Mouse (Mus musculus) layer of hippocampus, adult 11-12 months (tissue): Measurements from ENCODE around the gene Fnip1.
A peak's percentile ranks its signal among the peaks of the same experiment; 100 is the strongest.

Experiments used
- DNase-seq: peaks from one replicate; pipeline ENCODE4 v3.0.0; 2022; ENCODE audit warnings: low spot score

Gene Fnip1

DNA sequence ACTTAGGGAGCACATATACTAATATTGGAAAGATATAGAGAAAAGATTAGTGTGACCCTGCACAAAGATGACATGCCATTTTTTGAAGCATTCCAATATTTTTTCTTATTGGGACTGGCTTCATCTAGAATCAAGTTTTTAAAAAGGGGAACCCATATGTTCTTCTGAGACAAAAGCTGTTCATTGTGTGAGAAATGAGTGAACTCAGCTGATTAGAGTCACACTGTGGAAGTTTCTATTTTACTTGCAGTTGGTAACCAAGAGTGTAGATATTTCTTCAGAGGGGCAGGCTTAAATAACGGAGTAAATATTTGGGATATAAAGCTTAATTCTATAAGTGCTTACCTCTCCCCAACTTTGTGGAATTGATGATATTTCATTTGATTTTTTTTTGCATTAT is 20.2 kb downstream of the Fnip1 start:
- DNase-seq: no peak

DNA sequence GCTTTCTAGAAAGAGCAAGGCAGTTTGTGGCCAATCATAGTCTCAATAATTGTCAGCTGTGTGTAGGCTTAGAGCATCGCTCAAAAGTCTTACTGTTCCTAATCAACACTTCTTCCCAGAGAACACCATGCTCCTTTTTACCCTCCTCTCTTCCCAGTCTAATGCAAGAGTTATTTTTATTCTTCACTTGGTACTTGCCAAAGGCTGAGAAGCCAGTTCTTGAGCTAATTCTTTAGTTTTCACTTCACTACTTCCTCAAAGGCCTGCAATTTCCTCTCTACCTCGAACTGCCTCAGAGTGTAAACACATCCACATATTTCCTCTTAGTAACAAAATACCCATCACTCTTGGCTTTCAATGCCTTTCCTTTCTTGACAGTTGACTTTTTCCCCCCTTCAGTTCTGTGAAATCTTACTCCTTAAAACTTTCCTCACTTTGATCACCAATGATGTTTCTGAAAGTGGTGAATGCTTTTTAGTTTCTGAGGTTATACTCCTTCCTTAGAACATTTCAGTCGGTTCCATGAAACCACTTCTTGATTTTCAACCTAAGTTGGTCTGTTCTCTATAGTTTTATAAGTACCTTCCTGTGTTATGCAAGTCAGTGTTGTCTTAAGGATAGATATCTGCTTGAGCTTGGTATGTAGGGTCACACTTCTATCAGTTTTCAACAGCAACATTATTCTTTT is 26.7 kb downstream of the Fnip1 start:
- DNase-seq: no peak

DNA sequence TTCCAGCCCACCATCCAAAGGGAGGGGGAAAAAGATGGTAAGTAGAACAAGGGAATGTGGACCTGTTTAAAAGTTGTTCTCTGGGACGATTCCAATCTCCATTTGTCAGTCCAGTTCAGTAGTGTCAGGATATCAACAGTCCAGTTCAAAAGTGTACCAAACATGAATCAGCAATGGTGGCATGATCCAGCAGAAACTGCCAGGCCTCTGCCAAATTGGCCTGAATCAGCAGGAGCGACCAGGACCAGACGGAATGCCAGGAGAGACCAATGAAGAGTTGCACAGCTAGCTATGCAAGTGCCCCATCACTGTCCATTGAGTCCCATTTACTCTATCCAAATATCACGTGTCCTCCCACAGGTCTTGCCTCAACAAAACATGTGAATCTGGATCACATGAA is 34.2 kb downstream of the Fnip1 start:
- DNase-seq: no peak

DNA sequence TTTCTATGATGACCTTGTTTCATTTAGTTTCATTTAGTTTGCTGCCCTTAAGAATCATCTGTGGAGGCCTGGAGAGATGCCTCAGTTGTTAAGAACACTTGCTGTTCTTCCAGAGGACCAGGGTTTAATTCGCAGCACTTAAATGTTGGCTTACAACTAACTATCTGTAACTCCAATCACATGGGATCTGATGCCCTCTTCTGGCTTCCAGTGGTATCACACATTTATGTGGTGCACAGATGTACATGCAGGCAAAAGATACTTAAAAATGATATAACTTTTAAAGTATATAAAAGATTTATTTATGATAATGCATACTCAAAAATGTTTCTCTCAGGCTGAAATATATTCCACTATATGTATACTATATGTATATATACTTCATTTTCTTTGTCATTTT is 40.4 kb downstream of the Fnip1 start:
- DNase-seq: no peak

DNA sequence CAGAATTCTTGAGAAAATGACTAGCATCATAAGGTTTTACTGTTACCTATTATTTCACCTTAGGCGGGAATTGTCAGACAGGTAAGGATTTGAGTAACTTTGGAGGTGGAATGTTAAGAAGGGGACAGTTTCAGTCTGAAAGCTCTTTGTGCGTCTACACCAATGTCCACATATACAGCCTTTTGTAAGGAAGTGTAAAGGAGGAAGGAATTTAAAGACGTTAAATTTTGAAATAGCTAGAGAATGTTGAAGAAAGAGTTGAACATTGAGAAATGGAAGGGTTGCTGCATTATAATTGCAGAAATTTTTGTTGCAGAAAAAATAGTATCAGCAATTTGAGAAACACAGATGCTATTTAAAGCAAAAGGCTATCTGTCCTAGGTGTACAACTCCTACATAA is 48.0 kb downstream of the Fnip1 start:
- no peak for DNase-seq

DNA sequence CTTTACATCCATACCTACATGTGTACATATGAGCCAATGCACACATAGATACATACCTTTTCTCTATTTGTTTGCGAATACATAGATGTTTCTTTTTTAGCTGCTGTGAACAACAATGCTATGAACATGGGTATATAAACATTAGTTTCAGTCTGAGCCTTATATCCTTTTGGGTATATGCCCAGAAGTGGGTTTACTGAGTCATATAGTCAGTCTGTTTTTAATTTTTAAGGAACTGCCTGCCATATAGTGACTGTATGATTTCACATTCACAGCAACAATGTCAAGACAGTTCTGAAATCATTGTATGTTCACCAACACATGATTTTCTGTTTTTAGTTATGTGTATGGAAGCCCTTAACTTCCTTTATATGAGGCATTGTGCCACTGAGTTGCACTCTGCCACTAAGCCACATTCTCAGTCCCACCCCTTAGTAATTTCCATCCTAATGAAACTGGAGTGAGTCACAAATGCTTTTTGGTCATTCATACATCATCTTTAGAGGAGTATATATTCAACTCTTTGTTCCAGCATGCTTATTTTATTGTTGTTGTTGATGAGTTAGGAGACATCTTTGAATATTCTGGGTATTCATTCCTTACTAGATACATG is 54.1 kb downstream of the Fnip1 start:
- no peak for DNase-seq

DNA sequence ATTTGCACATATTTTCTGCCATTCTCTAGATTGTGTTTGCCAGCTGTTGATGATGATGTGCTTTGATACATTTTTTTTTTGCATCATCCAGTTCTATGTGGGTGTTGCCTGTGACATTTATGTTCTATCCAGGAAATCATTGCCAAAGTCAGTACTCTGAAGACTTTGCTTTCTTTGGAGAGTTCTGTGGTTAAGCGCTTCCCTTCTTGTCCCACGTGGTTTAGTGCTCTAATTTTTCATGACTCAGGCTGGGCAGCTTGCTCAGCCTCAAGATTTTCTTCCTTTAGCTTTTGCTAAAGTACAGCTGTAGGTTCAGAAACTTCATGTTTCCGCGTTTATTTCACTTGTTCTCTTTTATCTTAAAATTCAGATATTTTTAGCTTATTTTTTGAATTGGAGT is 54.6 kb downstream of the Fnip1 start:
- no peak for DNase-seq

DNA sequence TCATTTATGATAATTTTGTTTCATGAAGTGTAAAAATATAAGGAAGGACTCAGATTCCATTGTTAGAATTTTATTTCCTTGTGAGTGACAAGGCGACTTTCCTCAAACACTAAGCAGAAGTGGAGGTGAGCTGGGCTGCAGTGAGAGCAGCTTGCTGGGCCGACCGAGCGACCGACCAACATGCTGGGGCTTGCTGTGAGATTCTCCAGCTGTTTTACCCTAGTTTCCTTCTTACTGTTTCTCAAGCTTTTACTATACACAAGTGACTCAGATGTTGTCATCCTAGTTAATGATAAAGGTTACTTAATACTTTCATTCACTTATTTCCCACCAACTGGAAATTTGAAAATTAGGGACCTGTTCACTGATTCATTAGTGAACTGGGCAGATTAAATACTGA is 61.8 kb downstream of the Fnip1 start:
- DNase-seq: no peak

DNA sequence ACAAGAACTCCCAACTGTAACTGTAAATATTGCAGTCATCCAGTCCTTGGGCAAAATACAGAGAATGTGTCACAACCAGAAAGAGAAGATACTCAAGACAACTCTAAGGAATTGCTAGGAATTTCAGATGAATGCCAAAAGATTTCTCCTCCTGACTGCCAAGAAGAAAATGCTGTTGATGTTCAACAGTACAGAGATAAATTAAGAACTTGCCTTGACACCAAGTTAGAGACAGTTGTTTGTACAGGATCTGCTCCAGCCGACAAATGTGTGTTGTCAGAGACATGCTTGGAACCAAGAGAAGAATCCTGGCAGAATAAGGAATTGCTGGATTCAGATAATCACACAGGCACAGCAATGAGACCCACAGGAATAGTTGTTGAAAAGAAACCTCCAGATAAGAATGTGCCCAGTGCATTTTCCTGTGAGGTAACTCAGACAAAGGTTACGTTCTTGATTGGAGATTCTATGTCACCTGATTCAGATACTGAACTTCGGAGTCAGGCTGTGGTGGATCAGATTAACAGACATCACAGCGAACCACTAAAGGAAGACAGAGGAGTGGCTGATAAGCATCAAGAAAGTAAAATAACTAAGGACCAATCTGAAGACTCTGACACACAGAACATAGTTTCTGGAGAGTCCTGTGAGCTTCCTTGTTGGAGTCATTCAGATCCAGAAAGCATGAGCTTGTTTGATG is 64.7 kb downstream of the Fnip1 start:
- no peak for DNase-seq

DNA sequence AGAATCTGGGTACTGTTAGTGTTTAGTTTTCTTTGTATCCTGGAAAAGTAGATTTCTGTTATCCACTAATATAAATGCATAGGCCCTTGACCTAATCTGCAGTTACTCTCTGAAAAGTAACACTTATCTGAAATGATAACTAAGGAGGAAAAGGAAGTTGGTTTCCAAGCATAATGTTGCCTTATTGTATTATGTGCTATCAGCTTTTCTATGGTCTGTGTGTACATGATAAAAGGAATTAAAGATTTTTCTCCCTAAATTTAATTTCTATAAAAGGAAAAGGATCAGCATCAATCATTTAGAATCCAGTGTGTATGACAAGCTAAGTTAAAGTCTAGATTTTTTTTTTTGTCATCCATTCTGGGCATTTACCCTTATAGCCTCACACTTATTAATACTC is 75.6 kb downstream of the Fnip1 start:
- DNase-seq: no peak

DNA sequence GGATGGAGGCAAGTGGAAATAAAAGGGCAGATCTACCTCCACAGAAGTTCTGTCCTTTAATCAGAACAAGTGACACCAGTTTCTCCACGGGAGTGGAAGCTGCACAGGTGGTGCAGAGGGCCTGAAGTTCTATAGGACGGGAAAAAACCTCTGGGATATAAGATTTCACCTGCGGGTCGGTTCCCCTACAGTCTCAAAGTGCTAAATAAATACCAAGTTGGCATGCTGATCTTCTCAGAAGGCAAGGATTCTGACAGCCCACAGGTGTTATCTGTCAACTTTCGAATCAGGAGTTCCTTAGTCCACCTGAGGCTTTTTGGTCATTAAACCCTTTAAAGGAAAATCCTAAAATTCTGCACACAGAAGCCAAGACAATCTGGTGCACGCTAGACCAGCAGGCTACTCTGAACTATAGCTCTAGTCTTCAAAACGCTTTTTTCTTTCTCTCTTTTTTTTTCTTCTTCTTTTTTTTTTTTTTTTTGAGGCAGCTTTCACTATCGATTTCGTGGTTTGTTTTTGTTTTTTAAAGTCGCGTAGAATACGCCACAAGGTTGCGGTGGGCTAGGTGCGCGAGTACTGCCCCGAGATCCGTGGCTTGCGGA is 84.0 kb downstream of the Fnip1 start:
- DNase-seq: no peak

DNA sequence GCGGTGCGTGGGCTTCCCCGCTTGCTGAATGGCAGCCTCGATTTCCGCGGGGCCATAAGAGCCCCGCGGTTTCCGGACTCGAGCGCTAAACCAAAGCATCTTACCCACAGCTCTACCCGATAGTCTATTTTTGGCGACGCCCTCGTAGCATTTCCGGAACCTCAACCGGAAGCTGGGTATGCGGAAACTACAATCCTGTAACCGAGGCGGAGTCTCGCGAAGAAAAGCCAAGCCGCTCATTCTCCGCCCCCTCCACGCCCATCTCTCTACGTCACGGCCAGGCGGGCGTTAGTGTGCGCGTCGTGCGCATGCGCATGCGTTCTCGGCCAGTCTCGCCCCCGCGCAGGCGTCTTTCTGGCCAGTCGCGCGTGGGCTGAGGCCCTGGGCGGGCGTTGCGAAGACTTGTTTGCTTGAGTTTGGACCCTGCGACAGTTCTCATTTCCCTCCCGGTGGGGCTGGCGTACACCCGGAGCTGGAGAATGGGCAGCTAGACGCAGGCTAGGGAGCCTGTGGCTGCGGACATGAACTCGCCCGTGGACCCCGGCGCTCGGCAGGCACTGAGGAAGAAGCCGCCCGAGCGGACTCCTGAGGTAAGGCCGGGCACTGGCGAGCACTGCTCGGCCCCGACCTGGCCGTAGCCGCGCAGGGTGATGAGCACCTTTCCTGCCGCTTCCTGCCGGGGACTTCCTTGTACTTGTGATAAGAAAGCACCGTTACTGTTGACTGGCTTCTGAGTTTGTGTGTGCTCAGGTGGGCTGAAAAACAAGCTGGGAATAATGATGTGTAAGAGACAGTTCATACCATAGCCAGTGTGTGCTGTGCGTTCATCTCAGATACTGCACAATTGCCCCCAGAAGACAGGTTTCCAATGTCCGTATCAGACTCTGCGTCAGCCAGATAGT is 84.8 kb downstream of the Fnip1 start, which contains the start of gene Rapgef6:
TSS of gene Rapgef6 (plus strand) at position 319 of the 902 bp plus-strand sequence.
- DNase-seq: peak; percentile 98

DNA sequence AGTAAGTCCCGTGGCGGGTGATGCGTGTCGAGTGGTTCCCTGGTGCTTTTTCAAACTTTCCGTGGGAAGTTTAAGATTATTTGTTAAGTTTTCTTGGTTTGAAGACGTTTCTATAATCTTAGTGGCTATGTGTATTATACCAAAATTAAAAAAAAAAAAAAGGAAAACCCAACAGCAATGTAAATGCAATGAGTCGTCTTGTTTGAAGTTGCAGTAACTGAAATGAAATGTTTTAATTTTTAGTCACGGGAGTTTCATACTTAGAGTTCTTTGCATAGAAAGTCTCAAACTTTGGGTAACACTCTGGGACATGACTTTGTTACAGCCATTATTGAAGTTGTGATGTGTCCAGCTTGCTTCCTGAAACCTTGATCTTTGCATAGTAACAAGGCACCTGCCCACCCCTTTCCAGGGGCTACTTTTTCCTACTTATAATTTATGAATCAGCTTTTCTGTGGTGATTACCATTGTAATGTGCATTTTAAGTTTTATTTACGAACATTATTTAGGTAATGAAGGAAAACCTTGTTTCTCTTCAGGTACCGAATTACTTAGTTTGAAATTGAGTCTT is 85.5 kb downstream of the Fnip1 start:
- DNase-seq: no peak

DNA sequence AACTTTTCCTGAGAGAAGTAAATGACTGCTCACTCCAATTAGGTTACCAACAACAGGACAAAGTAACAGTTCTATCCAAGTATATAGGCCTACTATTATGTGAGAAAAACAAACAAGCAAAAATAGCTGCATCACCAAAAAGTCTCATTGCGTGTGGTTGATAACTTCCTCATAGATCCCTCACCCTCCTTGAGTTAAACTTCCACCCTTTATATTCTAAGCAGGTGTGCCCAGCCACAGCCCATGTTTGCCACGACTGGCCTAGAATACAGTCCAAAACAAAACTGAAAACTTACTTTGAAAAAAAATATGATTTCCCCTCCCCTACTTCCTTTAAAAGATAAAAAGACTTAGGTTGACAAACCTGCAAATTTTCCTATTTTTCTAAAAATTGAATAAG is 90.0 kb downstream of the Fnip1 start:
- no peak for DNase-seq

DNA sequence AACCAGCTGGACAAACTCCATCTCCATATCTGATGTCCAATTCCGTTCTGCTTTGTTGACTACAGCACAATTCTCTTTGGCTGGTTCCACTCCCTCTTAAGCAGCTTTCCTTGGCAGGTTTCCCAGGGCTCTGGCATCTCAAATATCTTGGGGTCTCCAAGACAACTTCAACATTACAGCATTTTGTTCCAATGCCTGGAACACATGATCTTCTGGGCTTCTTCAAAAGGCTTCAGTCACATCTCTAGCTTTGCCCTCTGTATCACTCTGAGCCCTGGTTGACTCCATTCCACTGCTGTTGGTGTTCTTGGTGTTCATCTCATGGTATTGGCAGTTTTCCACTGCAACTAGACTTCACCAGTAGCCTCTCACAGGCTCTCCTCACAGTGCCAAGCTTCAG is 92.4 kb downstream of the Fnip1 start:
- DNase-seq: no peak

DNA sequence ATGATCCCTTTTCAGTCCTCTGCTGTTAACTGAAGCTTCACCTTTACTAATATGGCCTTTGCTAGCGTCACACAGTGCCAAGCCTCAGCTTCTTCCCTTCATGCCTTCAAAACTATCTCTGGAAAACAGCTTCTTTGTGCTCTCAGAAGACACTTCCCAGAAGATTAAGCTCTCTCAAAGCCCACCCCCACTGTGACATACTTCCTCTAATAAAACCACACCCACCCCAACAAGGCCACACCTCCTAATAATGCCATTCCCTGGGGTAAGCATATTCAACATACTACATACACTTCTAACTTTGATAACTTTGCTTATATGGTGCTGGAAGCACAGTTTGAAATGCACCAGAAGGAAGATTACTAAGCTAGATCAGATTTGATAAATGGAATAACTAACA is 92.9 kb downstream of the Fnip1 start:
- DNase-seq: no peak

DNA sequence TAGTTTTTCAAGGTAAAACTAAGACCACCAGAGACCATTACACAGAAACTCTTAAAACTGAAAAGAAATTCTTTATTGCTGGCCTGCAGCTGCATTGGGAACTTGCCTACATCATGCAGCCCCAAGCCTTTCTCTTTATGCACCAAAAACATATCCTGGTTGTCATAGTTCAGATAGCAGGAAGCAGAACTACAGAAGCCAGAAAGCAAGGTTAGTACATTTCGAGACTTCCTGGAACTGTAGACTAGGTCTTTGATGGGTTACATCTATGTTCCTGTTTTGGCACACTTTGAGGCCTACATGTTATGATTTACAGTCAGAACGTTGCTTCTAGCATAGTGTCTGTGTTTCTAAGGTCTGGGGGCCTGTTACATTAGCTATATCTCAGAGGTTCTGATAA is 95.8 kb downstream of the Fnip1 start:
- DNase-seq: no peak

DNA sequence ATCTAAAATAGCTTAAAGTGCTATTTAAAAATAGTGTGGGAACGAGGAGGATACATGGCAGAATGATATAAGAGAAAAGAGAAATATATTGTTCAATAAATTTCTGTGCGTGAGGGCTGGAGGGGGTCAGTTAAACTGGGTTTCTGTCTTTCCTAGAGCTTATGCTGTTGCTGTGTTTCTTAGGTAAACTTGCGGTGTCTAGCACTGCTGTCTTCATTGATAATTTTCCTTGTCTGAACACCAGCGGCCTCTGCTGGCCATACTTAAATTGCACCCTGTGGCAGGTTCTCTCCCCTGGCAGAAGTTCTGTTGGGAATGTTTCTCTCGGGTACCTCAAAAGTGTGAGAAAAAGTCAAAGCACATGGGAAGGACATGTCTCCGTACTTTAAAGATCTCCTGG is 96.9 kb downstream of the Fnip1 start:
- DNase-seq: peak; percentile 76

DNA sequence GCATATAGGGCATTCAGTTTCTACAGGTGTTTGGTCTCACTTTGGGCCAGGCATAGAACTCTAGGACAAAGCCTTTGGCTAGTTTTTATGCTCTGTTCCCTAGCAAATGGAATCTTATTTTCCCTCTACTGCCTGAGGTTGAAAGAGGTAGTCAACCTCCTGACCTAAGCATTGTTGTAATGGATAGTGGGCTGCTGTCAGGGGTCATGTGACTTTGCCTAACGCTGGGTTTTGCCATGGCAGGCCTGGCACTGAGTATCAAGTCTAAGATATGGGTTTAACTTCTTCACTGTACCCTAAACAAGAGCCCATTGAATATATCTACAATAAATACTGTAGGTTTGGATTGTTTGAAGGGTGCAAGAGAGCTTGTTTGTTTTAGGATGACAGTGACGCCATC is 101.0 kb downstream of the Fnip1 start:
- no peak for DNase-seq

DNA sequence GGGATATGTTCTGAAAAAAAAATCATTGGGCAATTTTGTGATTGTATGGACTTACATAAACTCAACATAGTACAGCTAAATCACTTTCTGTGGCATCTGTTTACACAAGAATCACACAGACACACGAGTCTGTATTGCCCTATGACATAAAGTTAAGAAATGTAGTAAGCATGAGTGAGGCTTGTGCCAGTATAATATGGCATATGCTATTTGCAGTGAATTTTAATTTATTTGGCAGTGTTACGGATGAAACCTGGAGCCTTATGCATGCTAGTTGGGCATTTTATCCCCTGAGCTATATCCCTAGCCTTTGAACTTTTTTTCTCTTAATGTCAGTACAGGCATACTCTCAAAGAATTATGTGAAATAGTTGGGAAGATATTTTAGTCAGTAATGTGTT is 101.5 kb downstream of the Fnip1 start:
- no peak for DNase-seq

DNA sequence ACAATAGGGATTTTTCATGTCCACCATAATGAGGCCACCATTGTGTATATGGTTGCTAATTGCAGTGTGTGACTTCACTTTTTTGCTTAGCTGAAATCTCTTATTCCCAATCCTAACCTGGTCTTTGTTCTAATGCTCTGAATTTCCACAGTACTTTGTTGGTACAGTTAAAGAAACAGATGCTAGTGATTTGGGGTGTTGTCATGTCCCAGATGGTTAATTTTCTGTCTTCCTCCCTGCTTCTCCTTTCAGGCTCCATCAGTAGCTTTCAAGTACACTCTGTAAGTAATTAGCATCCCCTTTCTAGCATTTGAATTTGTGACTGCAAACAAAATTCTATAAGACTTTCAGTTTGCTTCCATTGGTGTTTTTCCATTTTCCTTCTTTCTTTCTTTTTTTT is 102.3 kb downstream of the Fnip1 start:
- no peak for DNase-seq

DNA sequence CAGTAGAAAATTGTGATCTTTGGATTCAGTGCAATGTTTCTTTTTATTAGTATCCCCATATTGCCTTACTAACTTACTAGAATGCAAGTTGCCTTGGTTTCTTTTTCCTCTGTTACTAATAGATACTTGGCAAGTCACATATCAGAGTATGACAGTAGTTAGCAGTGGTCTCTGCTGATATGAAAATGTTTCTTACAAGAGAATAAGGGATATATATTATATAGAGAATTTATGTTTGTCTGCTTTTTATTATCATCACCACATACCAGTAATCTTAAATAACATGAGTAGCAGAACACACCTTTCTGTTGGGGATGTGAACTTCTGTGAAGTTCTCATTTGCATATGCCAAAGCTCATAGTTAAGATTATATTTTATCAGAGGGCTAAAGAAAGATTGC is 104.4 kb downstream of the Fnip1 start:
- DNase-seq: no peak
